Mouse (Mus musculus) stomach, postnatal 0 days (tissue): ENCODE results near the gene Armc6. TPM values are rescaled to one million over a fixed set of nuclear protein-coding genes. Genes with fewer than 3 reads are reported as not detected.
A peak's percentile ranks its signal among the peaks of the same experiment; 100 is the strongest.

Experiments
- ATAC-seq: fragments of 200-750 bp; cut with Nextera tagmentation; 2 replicates; pipeline ENCODE4 v1.8.0; 2017; ENCODE audit not compliant: low FRiP score, low TSS enrichment
- DNase-seq: peaks from one replicate; pipeline ENCODE4 v3.0.0-alpha.2; 2016; ENCODE audit warnings: low spot score
- H3K27ac ChIP-seq: fragments of 300-500 bp; sonication (generic); replicated peaks from 2 replicates; pipeline ENCODE4 v1.5.1; 2014; ENCODE audit warnings: mild to moderate bottlenecking, control low read depth
- H3K27me3 ChIP-seq: fragments of 300-500 bp; sonication (generic); 2 replicates; pipeline ENCODE4 v1.6.1; 2014; ENCODE audit warnings: low read length; ENCODE audit not compliant: control insufficient read depth, insufficient read depth
- H3K36me3 ChIP-seq: fragments of 300-500 bp; sonication (generic); 2 replicates; pipeline ENCODE4 v1.6.1; 2014; ENCODE audit warnings: low read length, mixed read lengths; ENCODE audit not compliant: control insufficient read depth, insufficient read depth
- H3K4me1 ChIP-seq: fragments of 300-500 bp; sonication (generic); replicated peaks from 2 replicates; pipeline ENCODE4 v1.6.1; 2014; ENCODE audit warnings: antibody characterized with exemption; ENCODE audit not compliant: control insufficient read depth, insufficient read depth
- H3K4me2 ChIP-seq: fragments of 300-500 bp; sonication (generic); replicated peaks from 2 replicates; pipeline ENCODE4 v1.6.1; 2014; ENCODE audit warnings: low read depth, mild to moderate bottlenecking, control low read depth, moderate library complexity
- H3K4me3 ChIP-seq: fragments of 300-500 bp; sonication (generic); 2 replicates; pipeline ENCODE4 v1.5.1; 2014; ENCODE audit warnings: low read depth, low read length, control low read depth
- H3K9ac ChIP-seq: fragments of 300-500 bp; sonication (generic); 2 replicates; pipeline ENCODE4 v1.6.1; 2014; ENCODE audit warnings: mild to moderate bottlenecking, low read length, control low read depth, mixed read lengths
- H3K9me3 ChIP-seq: fragments of 300-500 bp; sonication (generic); 2 replicates; pipeline ENCODE4 v1.6.1; 2016; ENCODE audit warnings: low read length; ENCODE audit not compliant: control insufficient read depth
- CTCF ChIP-seq: IDR thresholded peaks from 2 replicates; pipeline ENCODE4 v1.5.1; 2016; ENCODE audit warnings: antibody characterized with exemption, low read depth, mild to moderate bottlenecking, moderate library complexity
- EP300 ChIP-seq: optimal IDR thresholded peaks from 2 replicates; pipeline ENCODE3; 2016; ENCODE audit warnings: antibody characterized with exemption
- WGBS: fragments of 180-500 bp; shearing (Covaris S2); extraction: QIAGEN DNeasy Blood & Tissue Kit; methylation state at CpG from one replicate; pipeline ENCODE4 v1.1.7; 2014; 5-methylcytosine and 5-hydroxymethylcytosine counted together
- polyA plus RNA-seq: library from polyadenylated mRNA; unstranded; fragments of >200 nt; fragmentation: Nextera tagmentation; extraction: Ambion mirVana; gene quantifications from 2 replicates; pipeline ENCODE4 v1.2.1, GENCODE M21; 2015

Gene Armc6
- polyA plus RNA-seq, 1 experiment from 2014 or later: 11.9 TPM

GRCm38 (mm10) chr8:70188707-70189106 lies 45.6 kb downstream of the Armc6 start:
- 67% methylated on average over 7 of the region's 7 CpGs for WGBS
- ATAC-seq (peak; percentile 71), DNase-seq (peak; percentile 83)
- H3K4me2 ChIP-seq: no peak overlapping the region
- no peak overlapping the region for H3K27ac ChIP-seq
- TF ChIP-seq CTCF (no peak), EP300 (no peak)
- no peak overlapping the region for H3K9ac ChIP-seq
- no peaks in the 10 kb centered on the region for H3K4me1 ChIP-seq
- no peak overlapping the region for H3K4me3 ChIP-seq
- no peaks in the 10 kb centered on the region for H3K9me3 ChIP-seq
- H3K36me3 ChIP-seq: 0 out of 2 replicates have a peak, but pooled peaks cover 3% of the 10 kb centered on the region
- no peaks in the 10 kb centered on the region for H3K27me3 ChIP-seq

GRCm38 (mm10) chr8:70183194-70183593 lies 51.1 kb downstream of the Armc6 start:
- Histone ChIP-seq H3K4me2 (no peak overlapping the region), H3K9me3 (no peaks in the 10 kb centered on the region), H3K36me3 (peaks cover 4% of the 10 kb centered on the region; the same call in 1 of the 2 replicates), H3K4me1 (no peaks in the 10 kb centered on the region), H3K9ac (no peak overlapping the region), H3K27ac (no peak overlapping the region), H3K4me3 (no peak overlapping the region), H3K27me3 (no peaks in the 10 kb centered on the region)
- ATAC-seq: no peak
- TF ChIP-seq CTCF (no peak), EP300 (no peak)
- 84% methylated on average over 4 of the region's 4 CpGs for WGBS
- no peak for DNase-seq

- peaks cover 10% of the 10 kb centered on the region for H3K36me3 ChIP-seq
- no peak for ATAC-seq
Observed at GRCm38 (mm10) chr8:70181903-70182252, 52.4 kb downstream of the Armc6 start.

GRCm38 (mm10) chr8:70181212-70181902 lies 52.9 kb downstream of the Armc6 start:
- 71% methylated on average over 16 of the region's 16 CpGs for WGBS
- DNase-seq (no peak), ATAC-seq (no peak)
- no peak overlapping the region for H3K27ac ChIP-seq
- H3K27me3 ChIP-seq: no peaks in the 10 kb centered on the region
- H3K4me2 ChIP-seq: no peak overlapping the region
- H3K4me3 ChIP-seq: no peak overlapping the region
- no peaks in the 10 kb centered on the region for H3K9me3 ChIP-seq
- H3K9ac ChIP-seq: no peak overlapping the region; the same call in 1 of the 2 replicates
- TF ChIP-seq CTCF: no peak
- no peak for TF ChIP-seq EP300
- H3K36me3 ChIP-seq: peaks cover 10% of the 10 kb centered on the region
- no peaks in the 10 kb centered on the region for H3K4me1 ChIP-seq

More at GRCm38 (mm10) chr8:70181903-70182252, 52.4 kb downstream of the Armc6 start:
- H3K4me3 ChIP-seq: no peak overlapping the region
- H3K4me1 ChIP-seq: no peaks in the 10 kb centered on the region
- H3K9ac ChIP-seq: no peak overlapping the region
- TF ChIP-seq CTCF: no peak
- H3K27ac ChIP-seq: no peak overlapping the region
- H3K27me3 ChIP-seq: no peaks in the 10 kb centered on the region
- DNase-seq: no peak
- H3K4me2 ChIP-seq: no peak overlapping the region
- no peaks in the 10 kb centered on the region for H3K9me3 ChIP-seq
- 64% methylated on average over 2 of the region's 2 CpGs for WGBS

- Histone ChIP-seq H3K9ac (no peak overlapping the region), H3K36me3 (peaks cover 10% of the 10 kb centered on the region), H3K27me3 (no peaks in the 10 kb centered on the region), H3K9me3 (no peaks in the 10 kb centered on the region), H3K27ac (no peak overlapping the region), H3K4me2 (no peak overlapping the region), H3K4me3 (no peak overlapping the region), H3K4me1 (no peaks in the 10 kb centered on the region)
- TF ChIP-seq EP300 (no peak), CTCF (peak; percentile 74)
- no peak for DNase-seq
- ATAC-seq: no peak
- WGBS: over 99% methylated on average over 4 of the region's 4 CpGs
Observed at GRCm38 (mm10) chr8:70179082-70179481, 55.2 kb downstream of the Armc6 start.

GRCm38 (mm10) chr8:70178231-70178630 lies 56.0 kb downstream of the Armc6 start:
- 85% methylated on average over 2 of the region's 2 CpGs for WGBS
- Histone ChIP-seq H3K4me2 (no peak overlapping the region), H3K4me3 (no peak overlapping the region), H3K4me1 (no peaks in the 10 kb centered on the region), H3K27me3 (no peaks in the 10 kb centered on the region), H3K27ac (no peak overlapping the region), H3K9ac (no peak overlapping the region), H3K36me3 (peaks cover 10% of the 10 kb centered on the region), H3K9me3 (no peaks in the 10 kb centered on the region)
- TF ChIP-seq EP300 (no peak), CTCF (no peak)
- ATAC-seq (no peak; the same call in 1 of the 2 replicates), DNase-seq (no peak)
